Comparison of ENCODE assay signal across 10 mouse cellular contexts in genomic region chr8:4216296-4216695, GRCm38 (mm10). TPM values are rescaled to one million over a fixed set of nuclear protein-coding genes. Genes with fewer than 3 reads are reported as not detected.
DNase-seq lines count a peak whose midpoint lies in the region; ATAC-seq and TF ChIP-seq lines count a peak whose summit lies in the region.
"Had no signal": no experiment of that assay in that cellular context is flagged by ENCODE, and none has a peak within 500 bp of the region (broad histone marks: within the 10 kb centered on the region; RNA-seq: fewer than 3 reads in every experiment).

No protein-coding gene starts in this region.

- peak; percentile 37 for DNase-seq in cerebellum, adult 11-12 months
- DNase-seq in cerebellum, postnatal 4 days (ENCODE audit: low spot score in 2 of 2) = no peak
- no peak for DNase-seq in lung, postnatal 25 days (ENCODE audit: low spot score)
- no peak for DNase-seq in thymus, postnatal 4 days
- DNase-seq in kidney, adult 18-20 months = no peak

- H3K36me3 ChIP-seq in lung, embryonic 15.5 days = no peaks in the 10 kb centered on the region
- no peaks in the 10 kb centered on the region for H3K36me3 ChIP-seq in limb, embryonic 12.5 days

- ATAC-seq in lung, embryonic 15.5 days (ENCODE audit: borderline replicate concordance, extremely low read depth, low FRiP score, low TSS enrichment) = no peak
- no peak for ATAC-seq in limb, embryonic 12.5 days (ENCODE audit: insufficient number of reproducible peaks, insufficient read depth, low FRiP score, low TSS enrichment, low read depth)
- ATAC-seq: activated CD4-positive, CD25-positive, alpha-beta regulatory T cell, adult 4 months had no signal

- peaks cover 36% of the 10 kb centered on the region for H3K4me1 ChIP-seq in lung, embryonic 15.5 days
- H3K4me1 ChIP-seq in limb, embryonic 12.5 days (replicated peaks) = peaks cover 38% of the 10 kb centered on the region
- peaks cover 35% of the 10 kb centered on the region for H3K4me1 ChIP-seq in olfactory bulb, adult 2 months (ENCODE audit: control insufficient read depth, insufficient read depth, low read length)

- H3K9me3 ChIP-seq in lung, embryonic 15.5 days = no peaks in the 10 kb centered on the region
- H3K9me3 ChIP-seq in limb, embryonic 12.5 days = no peaks in the 10 kb centered on the region

- peak overlapping the region; percentile 49 for H3K4me3 ChIP-seq in lung, embryonic 15.5 days
- H3K4me3 ChIP-seq in limb, embryonic 12.5 days (replicated peaks) = peak overlapping the region; percentile 53
- H3K4me3 ChIP-seq in olfactory bulb, adult 2 months (ENCODE audit: insufficient read depth, low read depth, low read length) = peak overlapping the region; percentile 84
- H3K4me3 ChIP-seq: erythroblast, embryonic 14.5 days had no signal

- TF ChIP-seq POLR2A in olfactory bulb, adult 2 months (IDR thresholded peaks at IDR 0.05; ENCODE audit: insufficient read depth, low read depth, low read length) = no peak

- H3K27ac ChIP-seq in lung, embryonic 15.5 days = no peak overlapping the region
- H3K27ac ChIP-seq in limb, embryonic 12.5 days = no peak overlapping the region
- no peak overlapping the region for H3K27ac ChIP-seq in olfactory bulb, adult 2 months (ENCODE audit: insufficient read depth, low read depth, low read length)

- H3K9ac ChIP-seq in lung, embryonic 15.5 days = peak overlapping the region; percentile 60
- peak overlapping the region; percentile 64; the same call in 1 of the 2 replicates for H3K9ac ChIP-seq in limb, embryonic 12.5 days (replicated peaks)

- no peak for TF ChIP-seq CTCF in olfactory bulb, adult 2 months (IDR thresholded peaks at IDR 0.05; ENCODE audit: insufficient read depth, low read depth, low read length)

- H3K27me3 ChIP-seq in lung, embryonic 15.5 days = peaks cover 36% of the 10 kb centered on the region
- peaks cover 69% of the 10 kb centered on the region for H3K27me3 ChIP-seq in limb, embryonic 12.5 days

- WGBS in lung, embryonic 15.5 days = 8% methylated on average over 18 of the region's 18 CpGs
- WGBS in limb, embryonic 12.5 days = 6% methylated on average over 18 of the region's 18 CpGs
- 10% methylated on average over 18 of the region's 18 CpGs for WGBS in olfactory bulb, adult 2 months

- peak overlapping the region; percentile 67 for H3K4me2 ChIP-seq in lung, embryonic 15.5 days
- peak overlapping the region; percentile 91 for H3K4me2 ChIP-seq in limb, embryonic 12.5 days

RNA-seq across cellular contexts. Expression of gene Prr36, which starts 1.0 kb away (rescaled TPM):
- polyA plus RNA-seq in lung, embryonic 15.5 days (2015; fragmentation: Nextera tagmentation; extraction: Ambion mirVana) = 7.5 TPM in 2 replicates
- polyA plus RNA-seq in limb, embryonic 12.5 days (2016; fragmentation: Nextera tagmentation; extraction: Ambion mirVana) = 1.4 and 1.6 TPM in 2 replicates
- polyA plus RNA-seq in olfactory bulb, adult 2 months (2012; ENCODE audit: insufficient read depth, insufficient read length, low replicate concordance, missing spikeins) = not detected in 2 replicates
- polyA plus RNA-seq: erythroblast, embryonic 14.5 days had no signal

RNA-seq across cellular contexts. Expression of gene Lrrc8e, which starts 10.3 kb away (rescaled TPM):
- 3.8 and 4.2 TPM in 2 replicates for polyA plus RNA-seq in lung, embryonic 15.5 days (2015; fragmentation: Nextera tagmentation; extraction: Ambion mirVana)
- polyA plus RNA-seq in limb, embryonic 12.5 days (2016; fragmentation: Nextera tagmentation; extraction: Ambion mirVana) = 0.24 and 0.39 TPM in 2 replicates
- not detected in 2 replicates for polyA plus RNA-seq in olfactory bulb, adult 2 months (2012; ENCODE audit: insufficient read depth, insufficient read length, low replicate concordance, missing spikeins)
- polyA plus RNA-seq: activated CD4-positive, CD25-positive, alpha-beta regulatory T cell, adult 4 months; erythroblast, embryonic 14.5 days had no signal

RNA-seq across cellular contexts. Expression of gene Map2k7, which starts 22.2 kb away (rescaled TPM):
- 29.6 and 31.3 TPM in 2 replicates for polyA plus RNA-seq in lung, embryonic 15.5 days (2015; fragmentation: Nextera tagmentation; extraction: Ambion mirVana)
- polyA plus RNA-seq in limb, embryonic 12.5 days (2016; fragmentation: Nextera tagmentation; extraction: Ambion mirVana) = 33.7 and 36.9 TPM in 2 replicates
- not detected in 2 replicates for polyA plus RNA-seq in olfactory bulb, adult 2 months (2012; ENCODE audit: insufficient read depth, insufficient read length, low replicate concordance, missing spikeins)

RNA-seq across cellular contexts. Expression of gene Gm49320, which starts 22.4 kb away (rescaled TPM):
- 1.4 and 1.5 TPM in 2 replicates for polyA plus RNA-seq in lung, embryonic 15.5 days (2015; fragmentation: Nextera tagmentation; extraction: Ambion mirVana)
- polyA plus RNA-seq in limb, embryonic 12.5 days (2016; fragmentation: Nextera tagmentation; extraction: Ambion mirVana) = 1.0 and 1.1 TPM in 2 replicates
- polyA plus RNA-seq in olfactory bulb, adult 2 months (2012; ENCODE audit: insufficient read depth, insufficient read length, low replicate concordance, missing spikeins) = not detected in 2 replicates

RNA-seq across cellular contexts. Expression of gene Tgfbr3l, which starts 31.7 kb away (rescaled TPM):
- 2.5 and 3.4 TPM in 2 replicates for polyA plus RNA-seq in lung, embryonic 15.5 days (2015; fragmentation: Nextera tagmentation; extraction: Ambion mirVana)
- polyA plus RNA-seq in limb, embryonic 12.5 days (2016; fragmentation: Nextera tagmentation; extraction: Ambion mirVana) = 5.5 and 6.5 TPM in 2 replicates
- not detected in 2 replicates for polyA plus RNA-seq in olfactory bulb, adult 2 months (2012; ENCODE audit: insufficient read depth, insufficient read length, low replicate concordance, missing spikeins)
